Mouse (Mus musculus) right cerebral cortex, postnatal 36 days (tissue): ENCODE measurements at regions not wholly inside any gene's neighbourhood (a gene's known extent, or its start where the extent isn't known, plus 50 kb on each side); places are given as distances from the start of the nearest gene placed in this dataset.
A peak's percentile ranks its signal among the peaks of the same experiment; 100 is the strongest.

Experiments used
- DNase-seq, 2 experiments: peaks; one replicate each; pipeline ENCODE4 v3.0.0; 2022; ENCODE audit warnings: low spot score in 2 of 2, mixed read lengths in 1 of 2

DNA sequence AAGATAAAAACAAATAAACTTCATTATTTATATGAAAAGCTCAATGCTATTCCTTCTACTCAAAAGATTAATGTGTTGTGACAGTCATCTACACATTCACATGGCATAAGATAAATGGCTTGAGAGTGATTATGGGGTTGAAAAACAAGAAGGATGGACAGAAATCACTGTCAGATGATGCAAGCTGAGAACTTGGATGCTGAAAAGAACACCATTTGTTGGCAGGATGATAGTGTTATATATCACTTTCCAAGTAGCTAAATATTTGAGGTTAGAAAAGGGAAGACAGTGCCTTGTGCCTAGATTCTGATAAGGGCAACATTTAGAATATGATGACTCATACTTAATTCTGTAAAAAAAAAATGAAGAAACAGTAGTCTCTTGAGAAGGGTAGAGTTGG, 817.0 kb downstream of the Phex start:
- no peak for DNase-seq

DNA sequence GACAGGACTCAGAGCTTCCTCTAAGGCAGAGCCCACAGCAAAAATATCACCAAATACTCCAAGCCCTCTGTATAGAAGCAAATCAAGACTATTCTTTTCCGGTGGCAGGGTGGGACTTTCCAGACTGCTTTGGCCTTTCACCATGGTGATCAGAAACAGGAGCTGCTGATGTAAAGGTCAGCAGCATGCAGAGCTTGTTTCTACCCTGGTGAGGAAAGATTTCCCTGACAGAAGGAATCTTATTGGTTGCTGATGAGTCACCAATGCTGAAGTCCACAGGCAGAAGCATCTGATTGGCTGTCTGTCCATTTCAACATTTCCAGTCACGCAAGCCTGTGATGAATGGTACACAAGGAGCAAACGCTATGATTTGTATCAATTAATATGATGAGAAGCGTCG, 820.4 kb downstream of the Phex start:
- DNase-seq, result peak in 1 of 2 experiments; percentile 0
